Mouse (Mus musculus): ENCODE data around the gene Gart.

Gene Gart

DNA sequence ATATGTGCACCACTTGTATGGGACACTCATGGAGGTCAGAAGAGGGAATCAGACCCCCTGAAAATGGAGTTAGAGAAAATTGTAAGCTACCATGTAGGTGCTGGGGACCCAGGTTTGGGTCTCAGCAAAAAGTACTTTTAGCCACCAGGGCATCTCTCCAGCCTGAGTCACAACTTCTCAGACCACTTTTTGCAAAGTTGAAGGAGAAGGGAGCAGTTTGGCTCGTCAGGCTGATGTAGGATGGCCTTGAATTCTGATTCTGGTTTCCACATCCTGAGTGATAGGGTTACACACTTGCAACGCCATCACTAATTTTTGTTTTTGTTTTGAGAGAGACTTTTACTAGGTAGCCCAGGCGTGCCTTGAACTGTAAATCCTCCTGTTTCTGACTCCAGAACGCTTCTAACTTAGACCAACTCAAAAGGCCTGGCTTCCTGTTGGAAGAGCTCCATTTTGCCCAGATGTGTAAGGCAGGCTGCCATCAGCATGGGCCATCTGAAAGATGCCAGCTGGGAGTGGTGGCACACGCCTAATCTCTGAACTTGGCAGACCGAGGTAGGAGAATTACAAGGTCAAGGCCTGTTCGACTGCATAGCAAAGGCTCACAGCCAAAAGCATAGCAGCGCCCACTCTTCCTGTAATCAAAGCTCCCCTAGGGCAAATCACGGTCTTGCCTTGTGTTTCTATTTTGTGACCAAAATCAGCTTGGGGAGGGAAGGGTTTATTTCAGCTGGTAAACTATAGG, 37.1 kb downstream of the Gart start:
- DNase-seq (ENCODE audit: low spot score in 2 of 2): no peak

DNA sequence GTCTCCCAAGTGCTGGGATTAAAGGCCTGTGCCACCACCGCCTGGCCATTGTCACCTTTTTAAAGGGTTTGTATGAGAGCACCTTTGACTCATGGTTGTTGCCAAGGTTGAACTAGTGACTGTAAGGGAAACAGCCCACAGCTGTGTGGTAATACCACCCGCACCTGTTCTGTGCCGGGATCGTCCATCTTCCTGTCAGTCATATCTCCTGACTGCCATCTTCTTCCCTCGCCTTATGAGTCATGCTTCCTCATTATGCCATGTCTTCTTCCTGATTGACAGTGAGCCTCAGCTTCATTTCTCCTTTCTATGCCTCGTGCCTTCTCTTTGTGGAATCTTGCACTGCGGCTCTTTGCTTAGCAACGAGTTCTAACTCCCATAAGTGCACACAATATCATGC, 39.8 kb downstream of the Gart start:
- no peak for DNase-seq (ENCODE audit: low spot score in 2 of 2)

DNA sequence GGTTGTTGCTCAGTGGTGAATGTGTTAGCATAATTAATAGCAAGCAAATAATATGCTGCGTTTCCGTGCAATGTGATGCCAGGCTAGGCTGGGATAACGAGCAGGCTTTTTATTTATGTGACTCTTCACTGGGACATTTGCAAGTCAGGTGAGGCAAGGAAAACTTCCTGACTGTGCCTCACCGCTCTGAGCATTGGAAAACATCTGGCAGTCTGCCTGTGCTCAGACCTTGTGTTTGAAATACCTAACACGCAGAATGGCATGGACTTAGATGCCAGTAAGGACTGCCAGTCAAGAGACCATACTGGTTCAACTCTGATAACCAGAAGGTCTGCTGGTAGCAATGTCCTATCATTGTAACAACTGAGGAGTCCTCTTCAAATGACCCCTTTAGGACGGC, 41.6 kb downstream of the Gart start:
- no peak for DNase-seq (ENCODE audit: low spot score in 2 of 2)

GRCm38 (mm10) chr16:91601693-91602092, 45.1 kb downstream of the Gart start:
- DNase-seq (ENCODE audit: low spot score in 2 of 2): no peak

GRCm38 (mm10) chr16:91601081-91601480, 45.7 kb downstream of the Gart start:
- no peak for DNase-seq (ENCODE audit: low spot score in 2 of 2)

- DNase-seq (ENCODE audit: low spot score in 2 of 2): no peak
Observed at GRCm38 (mm10) chr16:91599242-91599641, 47.5 kb downstream of the Gart start.

DNA sequence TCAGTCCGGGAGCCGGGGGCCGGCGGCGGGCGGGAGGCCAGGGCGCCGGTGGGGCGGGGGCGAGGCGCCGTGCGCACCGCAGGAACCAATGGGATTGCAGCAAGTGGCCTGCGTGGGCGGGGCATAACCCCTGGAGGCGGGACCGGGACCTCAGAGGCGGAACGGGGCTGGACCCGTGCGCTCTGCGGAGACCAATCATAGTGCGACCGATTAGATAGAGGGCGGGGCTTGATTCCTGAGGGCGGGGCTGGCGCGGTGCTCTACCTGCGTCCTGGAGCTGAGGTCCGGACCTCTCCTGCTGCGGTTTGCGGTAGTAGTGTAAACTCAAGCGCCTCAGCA, 49.1 kb downstream of the Gart start, which contains the start of gene Tmem50b:
TSS of gene Tmem50b (minus strand) at position 129 of the 339 bp plus-strand sequence.
- peak; percentile 99 for DNase-seq (ENCODE audit: low spot score in 2 of 2)

- peak; percentile 52 to 54 for DNase-seq (ENCODE audit: low spot score in 2 of 2)
Observed at GRCm38 (mm10) chr16:91596779-91597671, 49.7 kb downstream of the Gart start.

DNA sequence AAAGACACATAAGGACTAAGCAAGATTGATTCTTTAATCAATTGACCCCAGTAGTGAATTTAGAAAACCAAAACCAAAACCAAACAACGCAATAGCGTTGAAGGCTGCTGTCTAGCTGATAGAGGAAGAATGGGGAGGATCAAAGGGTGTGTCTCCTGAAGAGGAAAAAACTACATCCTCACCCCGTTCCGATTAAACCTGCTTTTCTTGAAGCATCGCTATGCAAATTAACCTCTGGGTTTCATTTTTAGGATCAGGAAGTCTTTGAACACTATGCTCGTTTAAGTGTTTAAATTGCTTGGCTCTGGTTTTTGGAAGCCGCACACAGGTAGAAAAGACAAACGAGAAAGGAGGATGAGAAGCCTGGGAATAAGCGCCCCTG, 50.4 kb downstream of the Gart start:
- no peak for DNase-seq (ENCODE audit: low spot score in 2 of 2)

DNA sequence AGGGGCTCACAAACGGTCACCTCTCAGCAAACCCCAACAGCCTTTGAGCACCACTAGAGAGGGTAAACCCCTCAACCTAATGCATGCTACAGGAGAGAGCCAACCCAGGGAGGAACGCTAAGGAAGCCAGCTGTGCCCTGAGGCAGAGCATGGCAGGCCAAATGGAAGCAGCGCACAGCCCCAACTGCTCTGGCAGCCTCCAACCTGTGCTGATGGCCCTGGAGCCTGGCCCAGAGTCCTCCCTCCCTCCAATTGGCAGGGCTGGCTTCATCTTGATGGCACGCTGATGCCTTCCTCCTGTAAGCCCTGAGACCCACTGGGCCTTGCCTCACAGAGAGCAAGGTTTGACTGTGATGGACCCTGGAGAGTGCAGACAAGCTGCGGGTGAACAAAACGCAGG, 51.7 kb downstream of the Gart start:
- peak; percentile 67 to 76 for DNase-seq (ENCODE audit: low spot score in 2 of 2)

DNA sequence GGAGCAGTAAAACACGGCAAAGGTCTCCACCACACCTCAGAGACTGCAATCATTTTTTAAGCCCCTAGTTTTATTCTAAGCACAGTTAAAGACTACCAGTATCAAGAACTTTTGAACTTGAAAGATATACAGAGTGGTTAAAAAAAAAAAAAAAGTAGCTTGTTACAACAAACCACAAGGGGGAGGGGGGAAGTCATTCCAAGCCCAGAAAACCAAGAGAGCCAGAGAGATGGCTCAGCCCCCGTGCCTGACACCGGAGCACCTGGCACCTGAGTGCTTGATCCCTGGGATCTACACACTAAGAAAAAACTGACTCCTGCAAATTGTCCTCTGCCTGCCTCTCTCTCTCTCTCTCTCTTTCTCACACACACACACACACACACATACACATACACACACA, 53.5 kb downstream of the Gart start:
- no peak for DNase-seq (ENCODE audit: low spot score in 2 of 2)

DNA sequence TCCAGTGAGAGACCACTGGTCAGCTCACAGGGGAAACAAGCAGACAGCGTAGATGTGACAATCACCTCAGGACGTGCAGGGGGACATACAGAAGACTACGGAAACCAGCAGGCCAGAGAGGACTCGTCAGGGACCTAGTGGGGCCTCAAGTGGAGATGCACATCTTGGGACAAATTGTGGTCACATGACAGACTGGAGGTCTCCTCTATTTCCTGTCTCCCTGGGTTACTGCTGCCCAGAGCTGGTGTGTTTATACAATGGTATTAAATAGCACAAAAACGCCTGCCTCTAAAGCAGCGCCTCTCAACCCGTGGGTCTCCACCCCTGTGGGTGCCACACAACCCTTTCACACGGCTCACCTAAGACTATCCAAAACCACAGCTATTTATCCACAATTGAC, 54.6 kb downstream of the Gart start:
- no peak for DNase-seq (ENCODE audit: low spot score in 2 of 2)

DNA sequence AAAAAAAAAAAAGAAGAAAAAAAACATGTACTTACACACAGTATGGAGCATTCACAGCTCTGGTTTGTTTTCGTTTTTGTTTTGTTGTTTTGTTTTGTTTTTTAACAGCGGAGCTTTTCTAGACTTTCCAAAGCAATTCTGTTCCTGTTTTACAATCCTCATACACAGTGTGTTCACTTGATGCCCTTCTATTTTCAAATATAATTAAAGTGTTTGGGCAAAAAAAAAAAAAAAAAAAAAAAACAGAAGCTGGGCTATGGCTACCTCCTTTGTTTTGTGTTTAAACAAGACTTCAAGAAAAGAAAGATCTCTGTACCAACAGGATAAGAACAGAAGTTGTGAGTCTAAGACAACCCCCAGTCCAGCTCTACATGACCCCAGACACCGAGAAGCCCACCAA, 58.0 kb downstream of the Gart start:
- DNase-seq (ENCODE audit: low spot score in 2 of 2): no peak

DNA sequence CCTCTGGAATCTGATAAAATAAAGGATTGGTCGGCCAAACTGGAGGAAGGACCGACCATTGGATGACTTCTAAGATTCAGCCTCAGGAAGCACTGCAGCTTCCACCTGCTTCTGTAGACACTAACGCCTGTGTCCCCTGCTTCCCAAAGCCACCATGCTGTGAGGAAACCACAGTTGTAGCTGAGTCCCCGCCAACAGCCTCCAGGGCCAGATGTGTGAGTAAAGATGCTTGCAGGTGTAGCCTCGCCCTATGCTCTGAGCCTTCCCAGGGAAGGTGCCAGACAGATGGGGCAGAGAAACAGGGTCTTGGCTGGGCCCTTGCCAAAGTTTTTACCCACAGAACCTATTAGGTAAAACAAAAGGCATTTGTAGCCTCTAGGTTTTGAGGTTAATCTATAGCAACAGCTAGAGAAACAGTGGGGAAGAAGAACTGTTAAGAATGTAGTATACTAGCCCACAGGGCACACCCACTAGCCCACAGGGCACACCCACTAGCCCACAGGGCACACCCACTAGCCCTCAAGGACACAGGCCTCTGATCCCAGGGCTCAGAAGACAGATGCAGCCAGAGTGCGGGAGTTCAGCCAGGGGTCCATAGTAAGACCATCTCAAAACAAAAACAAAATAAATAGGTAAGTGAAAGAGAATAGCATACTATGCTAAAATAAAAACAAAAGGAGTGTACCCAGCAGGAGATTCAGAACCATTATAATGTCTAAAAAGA, 58.9 kb downstream of the Gart start:
- no peak for DNase-seq (ENCODE audit: low spot score in 2 of 2)

GRCm38 (mm10) chr16:91586244-91586643, 60.5 kb downstream of the Gart start:
- DNase-seq (ENCODE audit: low spot score in 2 of 2): no peak

- DNase-seq (ENCODE audit: low spot score in 2 of 2): no peak
Observed at GRCm38 (mm10) chr16:91585617-91586016, 61.1 kb downstream of the Gart start.

DNA sequence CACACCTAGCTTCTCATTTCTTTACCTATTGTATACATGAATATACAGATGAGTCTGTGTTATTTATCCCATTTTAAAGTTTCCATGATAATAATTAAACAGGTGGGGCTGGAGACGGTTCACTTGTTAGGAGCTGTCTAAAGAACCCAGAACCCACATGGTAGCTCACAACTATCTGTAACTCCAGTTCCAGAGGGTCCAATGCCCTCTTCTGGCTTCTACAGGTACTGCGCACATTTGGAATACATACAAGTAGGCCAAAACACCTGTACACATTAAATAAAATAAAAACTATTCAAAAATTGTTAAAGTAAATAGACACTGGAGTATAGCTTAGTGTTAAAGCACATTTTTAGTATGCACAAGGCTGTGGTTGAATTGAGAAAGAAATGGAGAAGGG, 64.4 kb downstream of the Gart start:
- DNase-seq (ENCODE audit: low spot score in 2 of 2): peak in 1 of 2 experiments; percentile 54

DNA sequence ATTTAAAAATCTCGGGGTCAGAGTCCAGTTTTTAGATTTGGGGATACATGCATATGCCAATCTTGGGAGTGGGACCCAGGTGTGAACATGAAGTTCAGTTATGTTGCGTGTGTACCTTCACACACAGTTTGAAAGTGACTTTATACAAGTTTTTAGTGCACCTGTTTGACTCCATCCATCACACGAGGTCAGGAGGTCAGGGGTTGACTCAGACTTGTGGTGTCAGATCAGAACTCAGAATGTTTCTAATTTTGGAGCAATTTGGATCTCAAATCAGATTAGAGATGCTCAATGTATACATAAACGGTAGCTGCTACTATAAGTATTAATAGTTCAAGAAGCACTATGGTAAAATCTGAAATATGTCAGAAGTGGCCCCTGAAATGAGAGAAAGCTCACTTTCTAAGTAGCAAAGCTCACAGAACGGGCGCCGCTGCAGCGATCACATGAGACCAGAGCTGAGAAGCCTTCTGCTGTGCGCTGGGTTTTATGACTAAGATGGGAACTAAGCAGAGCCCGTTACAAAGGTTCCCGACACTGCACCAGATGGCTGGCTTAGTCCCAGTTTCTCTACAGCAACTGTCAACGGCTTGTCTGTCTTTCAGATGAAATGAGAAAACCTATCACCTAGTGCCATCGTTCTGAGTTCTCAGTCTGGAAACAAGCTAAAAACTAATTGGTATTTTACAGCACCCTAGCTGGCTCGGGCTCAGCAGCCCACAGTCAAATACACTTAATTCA, 67.6 kb downstream of the Gart start:
- peak in 1 of 2 experiments; percentile 61 for DNase-seq (ENCODE audit: low spot score in 2 of 2)

- DNase-seq (ENCODE audit: low spot score in 2 of 2): no peak
Observed at GRCm38 (mm10) chr16:91575151-91575550, 71.6 kb downstream of the Gart start.
